Mouse (Mus musculus) adrenal gland, postnatal 36 days (tissue): ENCODE data around the gene Tdrd7. TPM values are rescaled to one million over a fixed set of nuclear protein-coding genes. Genes with fewer than 3 reads are reported as not detected.
A peak's percentile ranks its signal among the peaks of the same experiment; 100 is the strongest.

Experiments
- DNase-seq, 2 experiments: peaks; one replicate each; pipeline ENCODE4 v3.0.0; 2021; ENCODE audit warnings: mixed read lengths in 1 of 2
- total RNA-seq, 2 experiments: library from RNA; stranded (reverse); gene quantifications; 2 replicates each; pipeline ENCODE4 v1.2.3; 2021

Gene Tdrd7
- total RNA-seq, 2 experiments from 2014 or later, result 28.5 to 32.3 TPM

DNA sequence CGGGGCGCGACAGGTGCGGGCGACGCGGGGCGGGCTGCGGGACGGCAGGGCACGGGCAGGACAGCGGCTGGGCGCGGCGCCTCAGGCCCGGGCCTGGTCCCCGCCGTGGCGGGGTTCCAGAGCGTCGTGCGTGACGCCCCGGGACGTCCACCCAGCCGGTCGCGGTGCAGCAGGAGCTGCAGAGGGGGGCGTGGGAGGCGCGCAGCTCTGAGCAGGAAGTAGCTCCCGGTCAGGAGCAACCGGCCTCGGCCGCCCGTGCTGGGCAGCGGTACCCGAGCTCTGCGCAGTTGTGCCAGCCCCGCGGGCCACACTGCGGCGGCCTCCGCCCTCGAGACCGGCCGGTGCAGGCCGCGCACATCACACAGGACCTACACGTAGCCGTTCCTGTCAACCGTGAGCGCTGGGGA lies 7.3 kb downstream of the Tdrd7 start:
- peak; percentile 73 to 83 for DNase-seq

DNA sequence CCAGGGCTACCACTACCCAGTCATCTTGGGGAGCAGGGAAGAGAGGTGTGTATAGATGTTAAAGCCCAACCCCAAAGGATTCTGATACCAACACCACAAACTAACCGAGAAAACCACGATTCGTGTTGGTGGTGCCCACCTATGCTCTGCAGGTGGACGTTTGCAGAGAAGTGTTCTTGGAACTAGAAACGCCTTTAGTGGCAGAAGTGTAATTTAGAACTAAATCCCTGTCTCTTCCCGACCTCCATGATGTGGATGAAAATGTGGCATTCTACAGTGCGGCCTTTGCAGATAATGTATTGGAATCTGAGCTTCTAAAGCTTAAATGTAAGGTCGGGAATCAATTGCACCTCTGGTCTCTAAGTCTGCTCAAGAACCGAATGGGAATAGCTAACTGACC lies 7.8 kb downstream of the Tdrd7 start:
- no peak for DNase-seq

DNA sequence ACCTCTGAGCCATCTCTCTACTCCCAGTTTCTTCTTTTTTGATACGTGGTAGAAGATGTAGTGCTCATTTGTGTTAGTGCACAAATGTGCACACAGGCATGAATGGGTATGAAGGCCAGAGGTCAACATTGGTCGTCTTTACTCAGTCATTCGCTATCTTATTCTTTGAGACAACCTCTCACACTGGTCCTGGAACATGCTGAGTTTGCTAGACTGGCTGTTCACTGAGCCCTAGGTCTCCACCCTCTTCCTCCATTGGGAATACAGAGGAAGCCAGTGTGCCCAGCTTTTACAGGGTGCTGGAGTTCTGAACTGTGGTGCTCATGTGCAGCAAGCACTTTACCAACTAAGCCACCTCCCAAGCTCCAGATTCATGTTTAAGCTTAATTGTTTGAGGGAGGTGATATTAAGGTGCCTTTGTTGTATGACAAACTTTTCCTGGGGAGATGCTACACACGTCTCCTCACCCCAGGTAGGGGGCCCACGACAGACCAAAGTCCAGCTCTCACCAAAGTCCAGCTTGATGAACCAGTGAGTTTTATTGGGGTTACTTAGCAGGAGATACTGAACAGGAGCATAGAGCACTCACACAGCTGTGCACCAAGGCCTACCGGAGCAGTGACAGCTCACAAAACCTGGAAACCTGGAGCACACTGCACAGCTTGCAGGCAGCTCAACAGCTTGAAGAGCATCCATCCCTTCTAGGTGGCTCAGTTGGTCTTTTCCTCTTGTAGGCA lies 12.0 kb downstream of the Tdrd7 start:
- no peak for DNase-seq

DNA sequence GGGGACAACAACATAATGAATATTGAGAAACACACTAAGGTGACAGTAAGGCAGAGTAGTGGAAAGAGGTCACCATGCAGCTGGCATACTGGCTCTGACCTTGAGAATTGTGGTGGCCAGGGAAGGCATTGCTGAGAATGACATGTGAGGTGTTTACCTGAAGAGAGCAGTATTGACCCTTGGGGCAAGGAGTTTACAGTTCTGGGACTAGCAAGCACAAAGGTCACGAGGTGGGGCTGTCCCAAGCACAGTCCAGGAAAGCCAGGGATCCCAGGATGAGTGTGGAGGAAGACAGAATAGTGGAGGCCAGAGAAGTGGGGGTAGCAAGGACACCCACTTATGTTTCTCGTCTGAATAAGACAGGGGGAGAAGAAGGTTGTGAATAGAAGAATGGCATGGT lies 14.8 kb downstream of the Tdrd7 start:
- no peak for DNase-seq

DNA sequence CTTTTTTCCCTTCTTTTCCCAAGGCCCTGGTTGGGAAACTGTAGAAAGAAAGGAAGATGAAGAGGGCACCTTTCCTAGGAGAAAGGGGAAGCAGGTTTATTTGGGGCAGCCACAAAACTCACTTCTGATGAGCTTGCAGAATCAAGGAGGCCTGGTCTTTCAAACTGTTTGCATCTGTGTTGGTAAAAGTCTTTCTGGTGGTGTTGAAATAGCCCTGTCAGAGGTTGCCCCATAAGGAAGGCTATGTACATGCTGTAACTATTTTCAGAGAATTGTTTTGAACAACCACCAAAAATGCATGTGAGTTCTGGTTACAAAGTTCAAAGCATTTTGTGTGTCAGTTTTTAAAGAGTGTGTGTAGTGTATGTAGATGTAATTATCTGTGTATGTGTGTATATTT lies 15.9 kb downstream of the Tdrd7 start:
- no peak for DNase-seq

DNA sequence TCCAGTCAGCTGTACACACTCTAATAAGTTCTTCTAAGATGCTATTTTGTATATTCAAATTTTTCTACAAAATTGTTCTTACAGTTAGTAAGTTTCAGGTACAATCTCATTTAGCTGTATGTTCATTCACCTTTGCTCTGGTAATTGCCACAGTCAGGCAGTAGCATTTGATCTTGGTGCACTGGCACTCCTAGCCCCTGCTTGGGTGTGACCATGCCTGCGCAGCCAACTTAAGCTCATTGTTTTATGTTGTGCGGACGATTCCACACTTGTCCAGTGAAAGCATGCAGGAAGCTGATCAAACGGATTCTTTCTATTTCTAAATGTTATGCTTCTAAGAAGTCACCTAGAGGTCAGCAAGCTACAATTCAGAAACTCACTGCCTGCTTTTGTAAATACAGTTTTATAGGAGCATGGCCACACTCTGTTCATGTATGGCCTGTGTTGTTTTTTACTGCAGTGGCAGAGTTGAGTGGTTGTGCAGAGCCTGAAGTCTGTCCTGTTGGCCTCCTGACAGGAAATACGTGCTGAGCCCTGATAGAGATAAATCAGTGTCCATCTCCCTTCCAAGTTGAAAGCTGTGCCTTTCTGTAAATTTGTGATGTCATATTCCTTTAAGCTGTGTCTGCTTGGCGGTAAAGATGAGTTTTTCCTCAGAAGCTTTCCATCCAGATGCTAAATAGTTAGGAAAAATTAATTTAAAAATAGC lies 25.4 kb downstream of the Tdrd7 start:
- DNase-seq, result no peak

DNA sequence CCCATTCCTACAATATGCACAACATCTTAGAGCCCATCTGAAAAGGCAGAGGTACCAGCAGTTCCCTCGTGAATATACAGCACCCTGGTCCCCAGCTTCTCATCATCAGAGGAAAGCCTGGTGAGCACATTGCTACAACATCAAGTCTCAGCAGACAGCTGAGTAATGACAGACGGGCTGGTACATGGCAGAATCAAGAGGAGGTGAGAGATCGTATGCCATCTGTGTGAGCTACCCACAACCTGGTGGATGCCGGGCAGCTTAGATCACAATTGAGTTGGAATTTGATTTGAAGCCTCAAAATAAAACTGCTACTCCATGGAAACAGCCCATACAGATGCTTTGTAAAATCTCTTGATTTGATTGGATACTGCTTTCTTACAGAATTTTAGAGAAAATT lies 33.4 kb downstream of the Tdrd7 start:
- DNase-seq, result no peak

DNA sequence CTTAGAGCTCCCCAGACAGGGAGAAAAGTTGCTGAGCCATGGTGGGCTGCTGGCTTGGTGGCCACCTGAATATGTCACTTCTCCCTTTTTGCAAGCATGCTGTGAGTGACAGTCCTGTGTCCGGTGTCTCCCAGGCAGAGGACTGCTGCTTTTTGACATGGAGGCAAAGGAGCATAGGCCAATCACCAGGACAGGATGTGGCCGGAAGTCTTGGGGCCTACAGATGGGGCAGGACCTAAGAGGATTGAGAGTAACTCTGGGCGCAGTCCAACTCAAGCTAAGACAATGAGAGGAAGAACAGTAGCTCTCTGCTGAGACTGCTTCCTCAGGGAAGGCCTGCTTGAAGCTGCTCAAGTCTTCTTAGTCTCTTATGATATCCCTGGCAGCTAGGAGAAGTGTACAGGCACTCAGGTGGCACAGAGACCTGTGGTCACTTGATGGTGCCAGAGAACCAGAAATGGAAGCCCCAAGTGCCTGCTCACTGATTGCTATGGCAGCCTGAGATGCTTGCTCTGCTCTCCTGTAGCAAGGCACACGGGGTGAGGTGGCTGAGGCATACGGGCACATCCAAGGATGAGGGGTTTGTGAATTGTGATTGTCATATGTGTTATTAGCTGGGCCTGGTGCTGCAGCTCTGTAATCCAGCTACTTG lies 43.1 kb downstream of the Tdrd7 start:
- no peak for DNase-seq

DNA sequence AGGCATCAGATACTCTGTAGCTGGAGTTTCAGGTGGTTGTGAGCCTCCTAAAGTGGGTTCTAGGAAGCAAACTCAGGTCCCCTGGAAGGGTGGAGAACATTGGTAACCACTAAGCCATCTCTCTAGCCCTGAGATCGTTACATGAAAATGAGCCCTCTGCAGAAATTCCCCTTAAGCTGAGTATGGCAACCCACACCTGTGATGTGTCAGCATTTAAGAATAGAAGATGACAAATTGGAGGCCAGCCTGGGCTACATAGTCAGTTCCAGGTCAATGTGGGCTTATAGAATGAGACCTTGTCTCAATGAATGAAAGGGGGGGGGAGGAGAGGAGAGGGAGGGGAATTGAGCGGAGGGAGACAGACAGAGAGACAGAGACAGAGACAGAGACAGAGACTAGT lies 46.6 kb downstream of the Tdrd7 start:
- no peak for DNase-seq

DNA sequence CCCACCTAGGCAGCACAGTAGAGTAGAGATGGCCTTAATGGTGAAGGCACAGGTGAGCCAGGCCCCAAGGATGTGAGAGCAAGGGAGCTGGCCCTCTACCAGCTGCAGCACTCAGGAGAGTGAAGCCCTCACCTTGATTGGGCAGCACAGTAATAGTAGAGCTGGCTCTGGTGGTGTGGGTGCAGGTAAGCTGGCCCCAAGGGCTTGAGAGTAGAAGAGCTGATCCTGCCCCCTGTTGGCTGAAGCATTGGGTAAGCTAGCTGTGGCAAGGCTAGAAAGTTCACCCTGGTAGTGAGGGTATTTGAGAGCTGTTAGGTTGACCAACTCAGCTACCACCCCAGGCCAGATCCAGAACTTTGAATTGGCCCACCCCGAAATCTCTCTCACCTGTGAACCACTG lies 50.5 kb downstream of the Tdrd7 start:
- DNase-seq, result no peak

DNA sequence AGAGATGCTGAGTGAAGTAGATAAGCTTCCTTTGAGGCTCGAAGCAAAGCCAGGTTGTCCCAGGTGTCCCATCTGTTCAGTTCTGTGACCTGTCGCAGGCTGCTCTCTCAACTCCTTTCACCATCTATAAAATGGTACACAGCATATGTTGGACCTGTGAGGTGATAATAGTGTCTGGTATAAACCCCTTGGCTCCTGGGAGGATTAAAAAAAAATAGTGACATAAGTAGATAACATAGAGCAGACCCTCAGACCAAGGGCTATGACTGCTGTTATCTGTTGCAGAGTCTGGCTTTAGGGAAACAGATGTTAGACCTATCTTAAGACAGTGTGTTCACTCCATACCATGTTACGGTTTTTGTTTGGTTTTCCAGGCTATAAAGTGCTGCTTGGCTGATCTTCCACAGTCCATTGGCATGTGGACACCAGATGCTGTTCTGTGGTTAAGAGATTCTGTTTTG lies 57.9 kb downstream of the Tdrd7 start:
- DNase-seq, result no peak

DNA sequence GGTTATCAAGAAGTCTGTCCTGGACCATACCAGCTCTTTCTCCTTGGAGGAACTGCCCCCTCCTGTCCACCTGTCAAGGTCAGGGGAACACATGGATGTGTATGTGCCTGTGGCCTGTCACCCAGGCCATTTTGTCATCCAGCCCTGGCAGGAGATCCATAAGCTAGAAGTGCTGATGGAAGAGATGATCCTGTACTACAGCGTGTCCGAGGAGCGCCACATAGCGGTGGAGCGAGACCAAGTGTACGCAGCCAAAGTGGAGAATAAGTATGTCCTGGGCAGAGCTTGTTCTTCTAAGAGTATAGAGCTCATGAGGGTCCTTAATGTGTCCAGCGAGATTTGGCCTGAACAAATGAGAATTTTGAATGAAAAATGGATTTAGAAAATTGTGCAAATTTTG lies 60.8 kb downstream of the Tdrd7 start:
- peak; percentile 44 to 55 for DNase-seq

DNA sequence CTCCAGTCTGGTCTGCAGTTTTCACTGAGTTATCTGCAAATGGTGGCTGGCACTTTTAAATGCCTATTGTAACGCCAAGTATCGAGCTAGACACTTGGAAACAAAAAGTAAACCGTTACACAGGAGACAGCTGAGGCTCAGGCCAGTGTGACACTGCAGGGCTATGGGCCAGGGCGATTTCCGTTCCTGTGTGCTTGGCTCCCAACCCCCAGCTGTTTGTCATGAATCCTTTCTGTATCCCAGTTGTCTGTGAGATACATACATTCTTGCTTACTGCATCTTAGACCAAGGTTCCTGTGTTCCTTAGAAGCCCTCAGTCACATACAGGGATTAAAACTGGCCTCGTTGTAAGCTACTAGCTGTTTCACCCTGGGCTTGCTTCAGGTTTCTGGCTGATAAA lies 63.1 kb downstream of the Tdrd7 start:
- no peak for DNase-seq

DNA sequence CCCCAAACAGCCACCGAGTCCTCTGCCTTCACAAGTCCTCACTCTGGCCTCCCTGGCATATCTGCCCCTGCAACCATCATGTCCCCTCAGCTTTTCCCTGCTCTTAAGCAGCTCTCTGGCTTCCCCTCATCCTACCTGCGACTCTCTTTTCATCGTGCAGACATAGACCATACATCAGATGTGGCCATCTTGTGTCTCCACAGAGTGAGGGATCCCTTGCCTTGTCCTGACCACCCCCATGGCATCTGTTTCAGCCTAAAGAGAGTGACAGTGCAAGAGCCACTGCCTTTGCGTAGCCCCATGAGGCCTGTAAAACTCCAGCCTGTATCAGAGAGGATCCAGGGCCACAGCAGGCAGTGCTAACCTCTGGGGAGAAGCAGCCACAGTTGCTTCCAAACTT lies 63.6 kb downstream of the Tdrd7 start:
- no peak for DNase-seq

DNA sequence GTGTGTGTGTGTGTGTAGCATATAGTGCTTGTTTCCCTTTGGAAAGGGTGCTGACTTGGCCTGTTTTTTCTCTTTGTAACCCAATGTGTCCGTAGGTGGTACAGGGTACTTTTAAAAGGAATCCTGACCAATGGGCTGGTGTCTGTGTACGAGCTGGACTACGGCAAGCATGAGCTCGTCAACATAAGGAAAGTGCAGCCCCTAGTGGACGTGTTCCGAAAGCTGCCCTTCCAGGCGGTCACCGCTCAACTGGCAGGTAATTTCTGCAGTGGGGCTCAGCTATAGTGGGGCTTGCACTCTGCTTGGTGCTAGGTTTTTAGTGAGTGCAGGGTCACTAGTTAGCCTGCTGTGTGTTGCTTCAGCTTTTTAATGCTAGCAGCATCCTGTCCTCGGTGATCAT lies 64.4 kb downstream of the Tdrd7 start:
- peak in 1 of 2 experiments; percentile 47 for DNase-seq

DNA sequence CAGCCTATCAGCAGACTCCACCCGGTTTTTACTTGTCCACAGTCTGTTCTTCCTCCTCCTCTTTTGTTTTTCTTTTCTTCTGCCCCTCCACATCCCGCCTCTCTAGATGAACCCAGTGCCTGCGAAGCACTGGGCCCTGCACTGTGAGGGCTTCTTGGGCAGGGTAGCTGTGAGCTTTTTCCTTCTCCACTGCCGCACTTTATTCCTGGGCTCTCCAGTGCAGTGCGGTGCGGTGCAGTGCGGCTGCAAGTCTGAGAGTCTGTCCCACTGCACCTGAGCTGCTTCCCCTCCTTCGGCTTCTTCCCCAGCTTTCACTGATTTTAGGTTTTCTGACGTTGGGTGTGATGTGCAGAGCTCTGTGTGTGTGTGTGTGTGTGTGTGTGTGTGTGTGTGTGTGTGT lies 67.3 kb downstream of the Tdrd7 start:
- DNase-seq, result no peak

DNA sequence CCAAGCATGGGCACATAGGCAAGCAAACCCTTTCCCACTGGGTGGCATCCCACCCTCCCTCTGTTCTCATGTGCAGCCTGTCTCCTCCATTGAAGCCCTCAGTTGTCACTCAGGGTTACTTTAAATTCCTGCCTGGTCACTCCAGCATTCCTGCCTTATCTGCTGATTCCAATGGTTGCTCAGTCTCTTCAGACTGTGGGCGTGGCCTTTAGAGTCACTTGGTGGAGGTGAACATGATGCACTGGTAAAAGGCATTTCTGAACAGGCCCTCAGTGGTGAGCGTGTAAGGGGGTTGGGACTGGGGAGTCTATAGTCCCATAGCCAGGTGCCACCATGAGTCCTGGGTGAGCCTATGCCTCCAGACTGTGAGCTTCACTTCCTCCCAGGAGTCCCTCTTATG lies 68.1 kb downstream of the Tdrd7 start:
- no peak for DNase-seq

DNA sequence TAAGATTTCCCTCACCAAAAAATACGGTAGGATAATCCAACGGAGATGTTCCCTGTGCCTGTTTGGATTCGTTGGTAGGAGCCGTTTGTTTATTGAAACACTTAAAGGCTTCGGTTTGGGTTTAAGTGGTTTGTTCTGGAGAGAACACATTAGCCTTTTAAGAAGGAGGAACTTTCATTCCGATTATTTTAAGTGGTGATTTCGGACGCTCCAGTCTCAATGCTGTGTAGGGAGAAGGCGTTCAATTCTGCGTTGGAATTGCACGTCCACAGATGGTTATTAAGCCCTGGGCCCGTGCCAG lies 73.4 kb downstream of the Tdrd7 start:
- no peak for DNase-seq

DNA sequence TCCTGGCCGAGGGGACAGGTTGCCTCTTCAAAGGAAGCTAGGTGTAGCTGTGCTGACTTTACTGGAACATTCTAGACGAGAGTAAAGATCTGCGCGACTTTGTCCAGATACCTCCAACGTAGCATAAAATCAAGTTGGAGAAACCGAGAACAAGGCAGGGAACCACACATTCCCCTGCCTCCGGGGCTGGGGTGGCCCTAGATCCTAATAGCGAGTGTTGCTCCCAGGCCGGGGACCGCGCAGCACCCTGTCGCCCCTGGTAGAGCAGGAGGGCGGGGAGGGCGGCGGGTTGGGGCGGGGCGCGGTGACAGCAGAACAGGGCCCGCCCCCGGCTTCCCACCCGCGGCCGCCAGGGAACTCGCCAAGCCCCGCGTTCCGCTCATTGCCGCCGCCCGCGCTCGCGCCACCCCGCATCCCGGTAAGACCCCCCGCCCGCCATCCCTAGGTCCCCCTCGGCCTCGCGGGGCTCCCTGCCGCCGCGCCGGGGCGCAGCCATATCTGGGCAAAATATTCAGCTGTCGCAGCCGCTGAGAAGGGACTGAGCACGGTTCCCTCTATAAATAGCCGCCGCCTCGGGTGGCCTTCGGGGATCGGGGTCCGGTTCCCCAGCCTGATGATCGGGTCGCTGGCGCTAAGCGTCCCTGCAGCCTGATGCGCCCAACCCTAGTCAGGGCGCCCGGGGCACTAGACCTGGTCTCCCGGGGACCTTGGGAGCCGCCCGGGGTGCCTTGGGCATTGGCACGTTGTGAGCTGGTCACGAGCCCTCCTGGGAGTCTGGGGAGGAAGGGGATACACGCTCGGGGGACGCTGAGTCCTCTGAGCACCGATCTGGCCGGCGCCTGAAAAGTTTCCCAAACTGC lies 74.0 kb downstream of the Tdrd7 start, which contains the start of gene Tmod1:
TSS of gene Tmod1 (plus strand) at position 44 of the 860 bp plus-strand sequence.
- DNase-seq, result peak; percentile 81 to 89

DNA sequence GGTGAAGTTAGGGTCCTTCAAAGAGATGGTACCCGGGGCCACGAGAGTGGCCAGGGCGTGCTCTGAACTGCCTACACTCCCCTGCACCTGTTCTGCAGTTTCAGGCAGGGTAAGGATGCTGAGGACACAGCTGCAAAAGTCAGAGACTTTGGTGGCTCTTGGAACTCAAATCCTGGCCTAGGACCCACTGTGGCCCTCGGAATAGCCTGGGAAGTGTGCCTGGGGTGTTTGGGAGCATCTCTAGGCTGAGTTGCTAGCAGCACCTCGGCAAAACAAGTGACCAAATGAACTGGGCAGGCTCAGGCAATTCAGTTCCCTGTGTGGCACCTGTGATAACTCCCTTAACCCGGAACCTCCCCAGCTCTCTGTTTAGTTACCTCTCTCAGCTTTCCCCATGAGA lies 74.8 kb downstream of the Tdrd7 start:
- no peak for DNase-seq

DNA sequence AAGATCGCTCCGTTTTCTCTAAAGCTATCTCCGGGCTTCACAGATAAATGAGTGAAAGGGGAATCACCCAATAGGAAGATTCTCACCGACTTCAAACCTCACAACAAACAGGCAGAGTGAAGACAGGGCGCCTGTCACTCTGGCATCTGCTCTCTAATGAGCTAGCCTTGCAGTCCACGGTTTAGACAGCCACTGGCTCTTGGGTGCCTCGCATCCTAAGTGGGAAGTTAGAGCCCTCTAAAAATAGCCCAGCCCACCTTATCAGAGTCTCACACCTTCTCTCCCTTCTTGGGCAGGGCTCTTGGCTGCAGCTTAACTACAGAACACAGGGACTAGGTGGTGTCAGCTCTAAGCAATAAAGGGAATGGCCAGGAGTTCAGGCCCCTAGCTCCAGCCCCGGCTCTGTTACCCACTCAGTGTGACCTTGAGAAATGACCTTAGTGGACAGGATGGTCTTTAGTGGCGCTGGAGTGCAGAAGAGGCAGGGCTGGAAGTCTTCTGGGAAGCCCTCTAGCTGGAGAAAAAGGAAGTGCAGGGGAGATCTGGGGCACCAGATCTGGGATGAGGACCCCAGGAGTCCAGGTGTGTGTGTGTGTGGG lies 75.6 kb downstream of the Tdrd7 start:
- peak in 1 of 2 experiments; percentile 45 for DNase-seq
